ENCODE assay signal across 21 mouse cellular contexts in genomic region chr3:51229226-51229625, GRCm38 (mm10). TPM values are rescaled to one million over a fixed set of nuclear protein-coding genes. Genes with fewer than 3 reads are reported as not detected.
A peak's percentile ranks its signal among the peaks of the same experiment; 100 is the strongest.
DNase-seq lines count a peak whose midpoint lies in the region; ATAC-seq and TF ChIP-seq lines count a peak whose summit lies in the region.
"Had no signal": no experiment of that assay in that cellular context is flagged by ENCODE, and none has a peak within 500 bp of the region (broad histone marks: within the 10 kb centered on the region; RNA-seq: fewer than 3 reads in every experiment).

No protein-coding gene starts in this region.

- no peaks in the 10 kb centered on the region for H3K9me3 ChIP-seq in forebrain, embryonic 15.5 days
- no peaks in the 10 kb centered on the region for H3K9me3 ChIP-seq in forebrain, embryonic 16.5 days (ENCODE audit: control insufficient read depth, low read length)
- H3K9me3 ChIP-seq in liver, embryonic 12.5 days (replicated peaks) = no peaks in the 10 kb centered on the region
- no peaks in the 10 kb centered on the region for H3K9me3 ChIP-seq in hindbrain, embryonic 16.5 days (ENCODE audit: control insufficient read depth, low read length)
- H3K9me3 ChIP-seq: embryonic facial prominence, embryonic 12.5 days; hindbrain, embryonic 13.5 days; limb, embryonic 10.5 days; neural tube, embryonic 15.5 days had no signal

- no peaks in the 10 kb centered on the region for H3K27me3 ChIP-seq in forebrain, embryonic 15.5 days
- no peaks in the 10 kb centered on the region for H3K27me3 ChIP-seq in forebrain, embryonic 16.5 days (replicated peaks; ENCODE audit: control insufficient read depth, insufficient read depth, low read length)
- H3K27me3 ChIP-seq in liver, embryonic 12.5 days (replicated peaks) = no peaks in the 10 kb centered on the region
- H3K27me3 ChIP-seq in hindbrain, embryonic 16.5 days (replicated peaks; ENCODE audit: control insufficient read depth, insufficient read depth, low read length) = no peaks in the 10 kb centered on the region
- H3K27me3 ChIP-seq: CH12.LX; embryonic facial prominence, embryonic 12.5 days; hindbrain, embryonic 13.5 days; neural tube, embryonic 15.5 days had no signal

- no peak overlapping the region for H3K4me3 ChIP-seq in forebrain, embryonic 15.5 days
- H3K4me3 ChIP-seq in forebrain, embryonic 16.5 days (replicated peaks; ENCODE audit: low read length) = no peak overlapping the region
- no peak overlapping the region for H3K4me3 ChIP-seq in left cerebral cortex, adult 2 months
- peak overlapping the region; percentile 26 for H3K4me3 ChIP-seq in liver, embryonic 12.5 days
- no peak overlapping the region for H3K4me3 ChIP-seq in hindbrain, embryonic 16.5 days (ENCODE audit: low read length)
- H3K4me3 ChIP-seq: embryonic facial prominence, embryonic 12.5 days; hindbrain, embryonic 13.5 days; limb, embryonic 10.5 days; neural tube, embryonic 15.5 days had no signal

- no peak overlapping the region for H3K4me2 ChIP-seq in forebrain, embryonic 15.5 days (replicated peaks)
- H3K4me2 ChIP-seq in forebrain, embryonic 16.5 days (ENCODE audit: low read length) = no peak overlapping the region
- H3K4me2 ChIP-seq in liver, embryonic 12.5 days = peak overlapping the region; percentile 93
- no peak overlapping the region for H3K4me2 ChIP-seq in hindbrain, embryonic 16.5 days (ENCODE audit: low read length)
- H3K4me2 ChIP-seq: embryonic facial prominence, embryonic 12.5 days; hindbrain, embryonic 13.5 days; lung, embryonic 14.5 days; neural tube, embryonic 15.5 days had no signal

- peak overlapping the region; percentile 20; the same call in 1 of the 2 replicates for H3K27ac ChIP-seq in forebrain, embryonic 15.5 days (replicated peaks)
- no peak overlapping the region for H3K27ac ChIP-seq in forebrain, embryonic 16.5 days (ENCODE audit: low read length)
- H3K27ac ChIP-seq in left cerebral cortex, adult 2 months = peak overlapping the region; percentile 21; the same call in 1 of the 2 replicates
- H3K27ac ChIP-seq in liver, embryonic 12.5 days = peak overlapping the region; percentile 98
- H3K27ac ChIP-seq in hindbrain, embryonic 16.5 days (ENCODE audit: low read depth, low read length) = no peak overlapping the region
- H3K27ac ChIP-seq: embryonic facial prominence, embryonic 12.5 days; hindbrain, embryonic 13.5 days; limb, embryonic 10.5 days; neural tube, embryonic 15.5 days had no signal

- ATAC-seq in forebrain, embryonic 15.5 days (replicated peaks) = no peak
- ATAC-seq in forebrain, embryonic 16.5 days = no peak
- ATAC-seq in liver, embryonic 12.5 days = no peak
- ATAC-seq in hindbrain, embryonic 16.5 days = no peak
- ATAC-seq: midbrain, embryonic 16.5 days had no signal

- H3K36me3 ChIP-seq in forebrain, embryonic 15.5 days = no peaks in the 10 kb centered on the region
- no peaks in the 10 kb centered on the region for H3K36me3 ChIP-seq in forebrain, embryonic 16.5 days (ENCODE audit: control insufficient read depth, insufficient read depth)
- H3K36me3 ChIP-seq in liver, embryonic 12.5 days = peaks cover 32% of the 10 kb centered on the region
- H3K36me3 ChIP-seq in hindbrain, embryonic 16.5 days (ENCODE audit: control insufficient read depth, insufficient read depth, low read length) = no peaks in the 10 kb centered on the region
- H3K36me3 ChIP-seq: embryonic facial prominence, embryonic 12.5 days; hindbrain, embryonic 13.5 days; neural tube, embryonic 15.5 days had no signal

- no peak for DNase-seq in left cerebral cortex, adult 2 months (ENCODE audit: extremely low spot score in 1 of 2, low spot score in 2 of 2)
- DNase-seq in left cerebral cortex, adult 18-20 months (ENCODE audit: low spot score in 2 of 2) = no peak
- DNase-seq in cerebellum, adult 11 months = no peak
- DNase-seq: cerebellum, adult 9-11 months; heart, postnatal 14 days; kidney, adult 8-10 months; kidney, postnatal 14 days; lung, embryonic 14.5 days; lung, postnatal 36 days; spleen, adult 18-20 months; thymus, postnatal 4 days had no signal

- WGBS in forebrain, embryonic 15.5 days = 57% methylated on average over 3 of the region's 3 CpGs
- 65% methylated on average over 3 of the region's 3 CpGs for WGBS in forebrain, embryonic 16.5 days
- 49% methylated on average over 3 of the region's 3 CpGs for WGBS in liver, embryonic 12.5 days (ENCODE audit: insufficient replicate concordance)
- WGBS in hindbrain, embryonic 16.5 days = 77% methylated on average over 3 of the region's 3 CpGs

- no peak for TF ChIP-seq CTCF in left cerebral cortex, adult 2 months (IDR thresholded peaks at IDR 0.05)

- H3K9ac ChIP-seq in forebrain, embryonic 15.5 days (replicated peaks) = no peak overlapping the region
- H3K9ac ChIP-seq in forebrain, embryonic 16.5 days (replicated peaks; ENCODE audit: low read depth, low read length) = no peak overlapping the region
- H3K9ac ChIP-seq in liver, embryonic 12.5 days = peak overlapping the region; percentile 100
- no peak overlapping the region for H3K9ac ChIP-seq in hindbrain, embryonic 16.5 days (ENCODE audit: low read depth, low read length)
- H3K9ac ChIP-seq: embryonic facial prominence, embryonic 12.5 days; hindbrain, embryonic 13.5 days; lung, embryonic 14.5 days; neural tube, embryonic 15.5 days had no signal

- intact Hi-C loops in left cerebral cortex, adult 2 months (cut with DNase I) = no loop called here

- peaks cover 26% of the 10 kb centered on the region for H3K4me1 ChIP-seq in forebrain, embryonic 15.5 days
- H3K4me1 ChIP-seq in forebrain, embryonic 16.5 days (replicated peaks; ENCODE audit: control insufficient read depth, insufficient read depth, low read length) = peaks cover 19% of the 10 kb centered on the region
- peaks cover 86% of the 10 kb centered on the region for H3K4me1 ChIP-seq in liver, embryonic 12.5 days
- H3K4me1 ChIP-seq in hindbrain, embryonic 16.5 days (ENCODE audit: control insufficient read depth, insufficient read depth, low read depth, low read length) = peaks cover 20% of the 10 kb centered on the region

RNA-seq across cellular contexts. Expression of gene Noct, which starts 5.0 kb away (rescaled TPM):
- polyA plus RNA-seq in forebrain, embryonic 15.5 days (2015; fragmentation: Nextera tagmentation; extraction: Ambion mirVana) = 22.5 and 24.5 TPM in 2 replicates
- polyA plus RNA-seq in forebrain, embryonic 16.5 days (2015; fragmentation: Nextera tagmentation; extraction: Ambion mirVana) = 21.3 and 23.0 TPM in 2 replicates
- total RNA-seq in left cerebral cortex, adult 2 months (2021) = 10 to 100 TPM; 54.1 to 55.2 TPM
- total RNA-seq in left cerebral cortex, adult 18-20 months (2021) = 10 to 100 TPM; 51.0 to 56.1 TPM
- polyA plus RNA-seq in liver, embryonic 12.5 days (2016; fragmentation: Nextera tagmentation; extraction: Ambion mirVana) = 39.8 and 41.1 TPM in 2 replicates
- polyA plus RNA-seq in hindbrain, embryonic 16.5 days (2015; fragmentation: Nextera tagmentation; extraction: Ambion mirVana) = 28.8 and 29.3 TPM in 2 replicates

Comparison
In these comparisons a context has a peak if more than half of its experiments do, and no peak if none do; other contexts are left out.
1. H3K27ac ChIP-seq: peak in forebrain, embryonic 15.5 days (single experiment), left cerebral cortex, adult 2 months (single experiment) and liver, embryonic 12.5 days (single experiment); none in forebrain, embryonic 16.5 days (single experiment) and hindbrain, embryonic 16.5 days (single experiment).